Mouse (Mus musculus): Measurements from ENCODE around the gene Nr2f1. TPM values are rescaled to one million over a fixed set of nuclear protein-coding genes. Genes with fewer than 3 reads are reported as not detected.

Nr2f1 gene
- total RNA-seq, 4 experiments from 2014 or later, result 92.7 to 104 (median 96.8) TPM

DNA sequence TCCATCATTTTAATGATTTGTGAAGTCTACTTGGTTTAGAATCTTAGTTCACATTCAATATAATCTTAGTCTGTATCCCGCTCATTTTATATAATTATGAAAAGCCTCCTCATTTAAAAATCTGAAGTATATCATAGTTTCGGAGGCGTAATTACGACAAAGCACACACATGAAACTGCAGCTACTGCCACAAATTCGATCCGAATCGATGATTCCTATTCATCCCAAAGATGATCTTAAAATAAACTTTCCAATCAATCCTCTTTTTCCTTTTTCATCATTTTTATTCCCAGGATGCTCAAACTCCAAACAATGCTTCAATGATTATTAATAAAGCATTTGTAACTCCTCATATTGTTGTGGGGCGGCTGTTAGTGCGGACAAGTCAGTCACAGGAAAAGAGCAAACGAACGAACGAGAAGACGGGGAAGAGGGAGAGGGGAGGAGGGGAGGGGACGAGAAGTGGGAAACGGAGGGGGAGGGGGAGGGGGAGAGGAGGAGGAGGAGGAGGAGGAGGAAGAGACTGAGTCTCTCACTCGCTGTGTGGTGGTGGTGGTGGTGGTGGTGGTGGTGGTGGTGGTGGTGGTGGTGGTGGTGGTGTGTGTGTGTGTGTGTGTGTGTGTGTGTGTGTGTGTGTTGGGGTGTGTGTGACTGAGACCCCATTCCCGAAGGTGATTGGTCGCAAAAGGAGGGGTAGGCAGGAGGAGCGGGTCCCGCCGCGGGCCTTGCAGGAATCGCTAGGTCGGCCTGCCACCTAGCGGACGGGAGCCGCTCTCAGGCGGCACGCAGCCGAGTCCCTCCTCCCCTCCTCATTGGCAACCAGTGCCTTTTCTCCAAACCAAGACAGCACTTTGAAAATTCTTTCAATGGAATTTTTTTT, 1.7 kb upstream of the Nr2f1 start:
- peak in 1 of 2 experiments; percentile 94 for DNase-seq (ENCODE audit: low spot score in 2 of 2)

DNA sequence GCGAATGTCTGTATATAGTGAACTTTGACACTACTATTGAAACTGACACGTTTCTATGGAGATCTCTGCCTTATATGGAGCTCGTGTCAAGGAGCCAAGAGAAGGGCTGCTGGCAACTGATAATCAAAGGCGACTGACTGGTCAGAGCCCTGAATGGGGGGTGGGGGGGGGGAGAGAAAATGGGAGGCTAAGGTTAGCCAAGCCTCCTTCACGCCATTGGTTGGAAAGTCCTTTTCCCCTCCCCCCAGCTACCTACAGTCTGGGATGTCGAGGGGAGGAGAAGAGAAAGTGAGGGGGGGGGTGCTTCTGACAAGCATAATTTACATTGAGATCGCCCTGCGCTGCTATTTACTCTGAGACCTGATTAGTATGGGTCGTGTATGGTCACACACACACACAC, 850 bp upstream of the Nr2f1 start:
- DNase-seq (ENCODE audit: low spot score in 2 of 2), result peak in 1 of 2 experiments; percentile 72

DNA sequence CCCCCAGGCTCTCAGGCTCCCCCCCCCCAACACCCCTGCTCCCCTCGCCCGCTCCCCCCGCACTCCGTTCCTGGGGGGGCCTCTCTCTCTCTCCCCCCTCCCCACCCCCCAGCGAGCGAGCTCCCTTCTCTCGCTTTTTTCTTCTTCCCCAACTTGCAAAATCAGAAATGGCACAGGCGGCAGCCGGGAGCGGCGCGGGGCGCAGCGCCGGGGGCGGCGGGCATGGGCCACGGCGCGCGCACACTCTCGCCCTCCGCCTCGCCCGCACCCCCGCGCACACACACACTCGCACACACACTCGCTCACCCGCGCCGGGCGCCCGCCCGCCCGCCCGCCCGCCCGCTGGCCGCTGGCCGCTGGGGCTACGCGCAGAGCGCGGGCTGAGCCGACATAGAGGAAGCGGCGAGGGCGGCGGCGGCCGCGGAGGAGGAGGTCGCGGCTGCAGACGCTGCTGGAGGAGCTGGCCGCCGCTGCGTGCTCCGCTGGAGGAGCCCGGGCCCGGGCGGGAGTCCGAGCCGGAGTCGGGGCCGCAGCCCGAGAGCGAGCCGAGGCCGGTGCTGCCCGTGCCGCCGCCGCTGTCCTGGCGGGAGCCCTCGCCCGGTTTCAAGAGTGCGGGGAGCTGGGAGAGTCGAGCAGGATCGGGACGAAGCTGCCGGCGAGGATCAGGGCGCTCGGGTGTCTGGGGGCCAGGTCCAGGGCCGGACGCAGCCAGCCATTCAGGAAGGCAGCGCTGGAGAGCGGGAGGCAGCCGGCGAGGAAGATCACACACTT, 501 bp downstream of the Nr2f1 start:
- DNase-seq (ENCODE audit: low spot score in 2 of 2), result no peak

DNA sequence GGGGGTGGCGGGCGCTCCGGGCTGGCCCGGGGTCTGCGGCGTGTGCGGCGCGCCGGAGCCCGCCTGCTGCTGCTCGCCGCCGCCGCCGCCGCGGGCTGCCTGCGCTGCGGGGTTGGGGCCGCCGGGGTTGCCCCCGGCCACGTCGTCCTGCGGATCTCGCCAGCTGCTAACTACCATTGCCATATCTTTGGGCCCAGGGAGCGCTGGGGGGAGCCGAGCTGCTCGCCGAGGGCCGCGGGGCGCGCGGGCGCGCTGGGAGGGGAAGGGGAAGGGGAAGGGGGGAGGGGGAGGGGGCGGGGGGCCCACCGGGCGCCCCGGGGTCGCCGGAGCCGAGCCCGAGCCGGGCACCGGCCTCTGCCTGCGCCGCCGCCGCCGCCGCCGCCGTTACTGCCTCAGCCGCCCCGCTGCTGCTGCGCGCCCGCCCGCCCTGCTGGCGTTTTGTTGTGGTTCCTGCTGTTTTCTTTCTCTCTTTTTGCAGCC, 1.1 kb downstream of the Nr2f1 start:
- no peak for DNase-seq (ENCODE audit: low spot score in 2 of 2)

DNA sequence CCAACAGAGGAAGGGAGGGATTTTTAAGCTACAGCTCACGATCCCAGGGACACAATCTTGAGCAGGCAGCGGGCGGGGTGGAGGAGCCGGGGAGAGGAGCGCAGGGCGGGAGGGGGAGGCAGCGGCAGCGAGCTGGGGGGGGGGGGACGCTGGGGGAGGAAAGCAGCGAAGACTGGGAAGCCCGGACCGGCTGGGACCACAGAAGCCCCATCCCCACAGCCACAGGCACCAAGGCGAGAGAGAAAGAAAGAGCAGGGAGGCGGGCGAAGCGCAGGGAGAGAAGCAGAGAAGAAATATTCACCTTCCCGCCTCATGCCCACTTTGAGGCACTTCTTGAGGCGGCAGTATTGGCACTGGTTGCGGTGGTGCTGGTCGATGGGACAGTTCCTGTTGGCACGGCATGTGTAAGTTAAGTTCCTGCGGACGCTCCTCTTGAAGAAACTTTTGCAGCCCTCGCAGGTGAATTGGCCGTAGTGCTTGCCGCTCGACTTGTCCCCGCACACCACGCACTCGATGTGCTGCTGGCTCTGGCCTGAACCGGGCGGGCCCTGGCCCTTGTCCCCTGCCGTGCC, 1.7 kb downstream of the Nr2f1 start:
- DNase-seq (ENCODE audit: low spot score in 2 of 2), result no peak

DNA sequence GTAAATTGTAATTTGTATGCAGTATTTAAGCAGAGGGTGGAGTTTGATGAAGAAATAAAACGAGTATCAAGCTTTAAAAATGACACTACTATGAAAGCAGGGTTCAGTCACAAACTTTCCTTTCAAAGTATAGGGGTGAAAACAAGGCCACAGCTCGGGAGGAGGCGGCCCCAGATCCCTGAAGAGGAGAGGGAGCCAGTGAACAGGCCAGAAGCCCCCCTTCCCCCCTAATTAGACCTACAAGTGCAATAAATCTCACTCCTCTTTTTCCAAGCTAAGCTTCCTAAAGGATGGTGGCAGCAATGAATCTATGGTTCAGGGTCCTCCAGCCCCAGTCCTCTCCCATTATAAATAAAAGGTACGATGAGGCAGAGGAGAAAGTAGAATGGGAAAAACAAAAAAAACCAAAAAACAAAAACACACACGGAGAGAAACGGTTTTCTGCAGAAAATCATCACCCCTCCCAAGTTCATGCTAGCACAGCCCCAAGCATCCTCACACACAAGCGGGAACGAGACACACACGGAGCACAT, 2.2 kb downstream of the Nr2f1 start:
- DNase-seq (ENCODE audit: low spot score in 2 of 2), result no peak

DNA sequence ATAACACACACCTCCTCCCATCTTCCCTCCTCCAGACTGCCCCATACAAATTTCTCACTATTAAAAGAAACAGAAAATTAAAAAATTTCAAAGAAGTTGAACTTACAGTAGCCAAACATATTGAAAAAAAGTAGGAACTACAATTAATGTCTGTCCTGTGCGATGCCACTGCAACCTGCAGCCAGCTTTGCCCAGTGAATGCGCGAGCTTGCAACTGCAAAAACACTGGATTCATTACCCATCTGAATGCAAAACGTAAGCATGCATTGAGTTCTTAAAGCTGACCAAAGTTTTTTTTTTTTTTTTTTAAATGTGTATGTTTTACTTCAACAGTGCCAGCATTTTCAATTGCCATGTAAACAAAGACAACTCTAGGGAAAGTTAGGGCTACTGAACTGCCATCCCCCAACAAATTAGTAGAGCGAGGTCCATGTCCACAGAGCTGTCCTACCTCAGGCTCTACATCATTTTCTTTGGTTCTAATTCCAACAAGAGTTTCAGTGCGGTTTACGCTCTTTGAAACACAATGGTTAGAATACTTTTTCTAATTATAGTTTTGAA, 3.2 kb downstream of the Nr2f1 start:
- DNase-seq (ENCODE audit: low spot score in 2 of 2), result no peak

DNA sequence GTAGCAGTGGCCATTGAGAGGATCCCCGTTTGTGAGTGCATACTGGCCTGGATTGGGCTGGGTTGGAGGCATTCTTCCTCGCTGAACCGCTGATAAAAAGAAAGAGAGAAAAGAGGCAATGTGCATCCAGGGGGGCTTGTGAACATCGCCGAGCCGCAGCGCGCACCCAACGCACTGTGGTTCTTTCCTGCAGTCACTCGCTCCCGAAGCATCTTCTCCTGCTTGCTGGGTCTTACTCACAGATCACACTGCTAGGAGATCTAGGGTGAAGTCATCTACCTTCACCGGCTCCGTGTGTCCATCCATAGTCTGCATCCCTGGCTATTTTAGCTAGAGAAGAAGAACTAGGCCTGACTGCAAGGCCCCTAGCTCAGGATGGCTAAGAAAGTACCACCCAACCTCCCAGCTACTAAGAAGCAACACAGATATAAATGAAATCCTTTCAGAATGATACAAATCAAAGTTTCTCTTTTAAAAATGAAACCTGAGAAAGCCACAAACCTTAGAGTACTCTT, 3.9 kb downstream of the Nr2f1 start:
- DNase-seq (ENCODE audit: low spot score in 2 of 2), result no peak

DNA sequence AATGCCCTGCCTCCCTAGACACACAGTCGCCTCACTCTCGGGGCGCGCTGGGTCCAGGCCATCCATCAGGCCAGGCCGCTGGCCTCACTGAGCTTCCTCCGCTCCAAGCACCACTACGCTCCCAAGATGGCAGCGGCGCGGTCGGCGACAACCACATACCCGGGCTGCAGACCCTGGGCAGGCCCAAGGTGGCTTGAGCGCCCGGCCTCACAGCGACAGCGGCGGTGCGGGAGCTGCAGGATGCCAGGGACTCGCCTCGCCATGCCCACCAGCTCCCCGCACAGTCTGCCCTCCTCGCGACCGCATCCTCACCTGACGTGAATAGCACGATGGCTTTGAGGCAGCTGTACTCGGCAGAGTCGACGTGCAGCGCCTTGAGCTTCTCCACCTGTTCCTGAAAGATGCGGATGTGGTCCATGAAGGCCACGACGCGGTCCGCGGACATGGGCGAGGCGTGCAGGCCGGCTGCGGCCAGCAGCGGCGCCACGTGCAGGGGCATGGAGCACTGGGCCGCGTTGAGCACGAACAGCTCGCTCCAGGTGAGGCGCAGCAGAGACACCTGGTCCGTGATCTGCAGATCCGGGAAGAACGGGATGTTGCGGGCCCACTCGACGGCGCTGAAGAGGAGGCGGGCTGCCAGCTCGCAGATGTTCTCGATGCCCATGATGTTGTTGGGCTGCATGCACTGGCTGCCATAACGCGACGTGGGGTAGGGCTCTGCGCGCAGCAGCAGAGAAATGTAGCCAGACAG, 4.5 kb downstream of the Nr2f1 start:
- DNase-seq (ENCODE audit: low spot score in 2 of 2), result no peak

DNA sequence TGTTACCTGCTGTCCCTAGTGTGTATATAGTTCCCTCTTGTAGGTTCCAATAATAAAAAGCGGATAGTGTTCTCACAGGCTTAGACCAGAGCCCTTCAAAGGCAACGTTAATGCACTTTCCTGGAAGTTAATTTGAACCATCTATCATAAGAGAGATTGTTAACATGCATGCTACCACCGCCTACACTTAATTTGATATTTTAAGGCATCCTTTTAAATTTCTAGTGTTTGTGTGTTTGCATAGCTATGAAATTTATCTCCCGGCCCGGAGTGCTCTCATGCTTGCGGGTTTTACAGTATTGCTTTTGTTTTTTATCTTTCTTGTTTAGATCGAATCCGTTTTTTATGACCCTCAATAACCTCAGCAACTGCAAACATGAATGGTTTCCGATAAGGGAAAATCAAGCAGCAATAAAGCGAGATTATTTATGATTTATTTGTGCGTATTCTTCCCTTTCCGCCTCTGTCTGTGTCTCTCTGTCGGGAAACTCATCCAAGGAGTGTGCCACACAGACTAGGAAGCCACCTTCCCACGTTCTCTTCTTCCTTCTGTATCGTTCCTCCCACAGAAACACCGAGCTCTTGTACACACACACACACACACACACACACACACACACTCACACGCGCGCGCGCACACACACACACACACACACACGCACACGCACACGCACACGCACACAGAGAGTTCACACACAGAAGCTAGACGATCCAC, 5.3 kb downstream of the Nr2f1 start:
- peak in 1 of 2 experiments; percentile 43 for DNase-seq (ENCODE audit: low spot score in 2 of 2)

DNA sequence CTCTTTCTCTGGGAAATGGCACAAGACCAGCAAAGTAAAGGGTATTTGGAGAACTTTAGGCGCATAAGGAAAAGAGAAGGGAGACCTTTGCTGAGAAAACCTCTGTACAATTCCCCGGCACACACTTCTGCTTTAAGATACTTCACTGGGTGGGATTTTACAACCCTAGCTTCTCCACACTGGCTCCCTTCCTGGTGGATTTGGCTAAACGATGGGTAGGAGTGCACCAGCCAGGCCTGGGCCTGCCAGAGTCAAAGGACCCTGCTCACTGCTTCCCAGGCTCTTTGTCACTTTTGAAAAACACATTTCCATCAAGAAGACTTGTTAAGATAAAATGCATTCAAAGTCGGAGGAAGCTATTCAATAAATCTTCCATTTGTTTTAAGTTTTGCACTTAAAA, 6.3 kb downstream of the Nr2f1 start:
- no peak for DNase-seq (ENCODE audit: low spot score in 2 of 2)

DNA sequence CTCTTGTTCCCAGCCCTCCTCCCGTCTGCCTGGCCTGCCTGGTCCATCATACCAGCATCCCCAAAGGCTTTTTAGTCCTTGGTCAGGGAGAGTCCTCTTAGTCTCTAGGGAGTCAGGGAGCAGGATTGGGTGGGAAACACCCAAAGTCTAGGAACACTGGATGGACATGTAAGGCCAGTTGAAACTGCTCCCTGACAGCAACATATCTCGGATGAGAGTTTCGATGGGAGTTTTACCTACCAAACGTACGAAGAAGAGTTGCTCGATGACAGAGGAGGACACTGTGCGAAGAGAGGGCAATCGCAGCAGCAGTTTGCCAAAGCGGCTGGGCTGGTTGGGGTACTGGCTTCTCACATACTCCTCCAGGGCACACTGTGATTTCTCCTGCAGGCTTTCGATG, 10.0 kb downstream of the Nr2f1 start:
- DNase-seq (ENCODE audit: low spot score in 2 of 2), result no peak

DNA sequence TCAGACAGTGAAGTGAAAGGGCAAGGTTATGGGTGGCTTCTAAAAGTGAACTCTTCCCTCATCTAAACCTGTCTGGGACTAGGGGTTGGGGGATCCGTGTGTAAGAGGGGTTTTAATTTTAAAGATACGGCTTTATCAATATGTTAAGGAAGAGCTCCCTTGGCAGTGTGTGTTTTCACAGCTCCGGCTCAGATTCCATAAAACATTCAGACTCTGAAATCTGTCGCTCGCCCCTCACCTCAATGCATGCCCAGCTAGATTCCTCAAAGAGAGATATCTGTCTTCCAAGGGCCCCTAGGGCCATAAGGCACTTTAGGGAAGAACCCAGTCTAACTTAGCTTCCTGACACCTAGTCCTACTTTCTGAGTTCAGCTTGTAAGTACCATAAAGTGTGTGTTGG, 11.7 kb downstream of the Nr2f1 start:
- DNase-seq (ENCODE audit: low spot score in 2 of 2), result no peak

DNA sequence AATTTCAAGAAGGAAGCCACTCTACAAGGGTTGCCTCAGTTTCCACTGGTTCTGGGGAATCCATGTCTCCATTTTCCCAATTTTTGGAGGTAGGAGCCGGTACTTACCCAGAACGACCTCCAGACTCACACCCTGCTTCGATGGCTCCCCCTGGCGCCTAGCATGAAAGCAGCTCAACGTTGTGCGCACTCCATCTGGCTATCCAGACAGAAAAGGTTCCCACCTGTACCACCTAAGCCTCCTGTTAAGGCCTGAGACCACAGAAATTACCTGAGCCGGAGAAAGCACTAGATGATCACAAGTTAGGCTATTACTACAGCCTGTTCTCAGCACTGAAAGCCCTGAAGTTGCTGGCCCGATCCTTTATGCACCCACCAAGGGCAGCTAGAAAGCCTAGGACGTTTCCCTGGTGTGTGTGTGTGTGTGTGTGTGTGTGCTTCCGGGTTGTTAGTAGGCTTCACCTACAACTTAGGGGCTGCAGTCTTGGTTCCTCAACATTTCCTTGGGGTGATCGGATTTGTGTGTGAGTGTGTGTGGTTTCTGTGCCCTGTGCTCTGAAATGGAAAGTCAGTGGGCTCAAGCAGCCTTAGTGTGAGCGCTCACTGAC, 13.1 kb downstream of the Nr2f1 start:
- no peak for DNase-seq (ENCODE audit: low spot score in 2 of 2)

DNA sequence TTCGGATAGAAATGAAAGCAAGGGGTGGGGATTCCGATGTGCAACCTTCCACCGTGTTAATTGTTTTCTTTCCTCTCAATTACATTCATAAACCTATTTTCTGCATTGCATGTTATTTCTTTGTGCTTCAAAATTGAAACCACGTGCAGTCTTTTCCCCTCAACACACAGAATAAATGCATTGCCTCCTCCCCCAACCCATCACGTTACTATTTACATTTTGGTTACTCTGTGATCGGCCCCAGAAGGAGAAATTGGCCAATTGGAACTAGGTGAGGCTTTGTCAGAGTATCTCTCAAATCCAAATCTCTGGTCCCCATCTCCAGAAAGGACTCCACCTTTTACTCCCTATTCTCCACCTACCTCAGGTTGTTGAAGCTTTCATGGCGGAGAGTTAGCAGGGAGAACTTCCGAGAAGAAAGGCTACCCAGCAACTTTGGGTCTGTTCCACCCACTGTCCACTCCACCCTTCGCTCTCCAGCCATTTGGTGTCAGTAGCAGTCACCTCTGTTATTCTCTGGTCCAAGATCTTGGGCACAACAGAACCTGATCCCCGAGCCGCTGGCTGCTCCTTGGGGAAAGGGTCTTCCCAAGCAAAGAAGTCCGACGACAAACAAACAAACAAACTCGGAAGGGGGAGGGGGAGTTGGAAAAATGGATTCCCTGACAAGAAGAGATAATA, 14.6 kb downstream of the Nr2f1 start:
- DNase-seq (ENCODE audit: low spot score in 2 of 2), result no peak

DNA sequence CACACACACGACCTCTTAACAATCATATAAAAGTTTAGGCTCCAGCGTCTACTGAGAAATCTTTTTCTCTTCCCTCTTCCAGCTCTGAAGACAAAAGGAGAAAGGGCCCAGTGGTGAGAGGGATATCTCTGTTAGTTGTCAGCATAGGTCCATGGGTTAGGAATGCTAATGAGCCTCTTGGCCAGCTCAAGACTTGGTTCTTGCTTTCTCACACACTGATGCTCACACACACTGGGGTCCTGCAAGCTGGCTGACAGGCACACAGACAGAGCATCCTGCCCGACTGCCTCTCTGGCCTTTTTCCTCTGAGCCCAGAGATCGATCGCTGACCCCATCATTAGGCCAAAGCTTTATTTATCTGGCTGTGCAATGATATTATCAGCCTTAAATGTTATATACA, 15.6 kb downstream of the Nr2f1 start:
- no peak for DNase-seq (ENCODE audit: low spot score in 2 of 2)

DNA sequence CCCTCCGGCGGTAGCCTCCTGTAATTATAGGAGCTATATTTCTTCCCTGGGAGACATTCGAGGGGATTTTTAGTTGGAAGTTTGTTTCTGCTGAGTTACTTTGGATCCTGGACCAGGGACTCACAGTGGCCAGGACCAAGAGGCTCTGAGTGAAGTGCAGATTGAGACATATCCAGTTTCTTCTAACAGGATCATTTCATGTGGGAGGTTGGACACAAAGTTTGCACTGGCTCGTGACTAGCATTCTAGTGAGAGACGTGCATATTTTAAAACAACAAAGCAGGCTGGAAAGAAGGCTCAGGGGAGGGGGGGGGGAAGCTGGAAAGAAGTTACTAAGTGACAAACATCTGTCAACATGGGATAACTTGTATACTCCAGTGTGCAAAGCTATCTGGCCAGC, 16.6 kb downstream of the Nr2f1 start:
- no peak for DNase-seq (ENCODE audit: low spot score in 2 of 2)

DNA sequence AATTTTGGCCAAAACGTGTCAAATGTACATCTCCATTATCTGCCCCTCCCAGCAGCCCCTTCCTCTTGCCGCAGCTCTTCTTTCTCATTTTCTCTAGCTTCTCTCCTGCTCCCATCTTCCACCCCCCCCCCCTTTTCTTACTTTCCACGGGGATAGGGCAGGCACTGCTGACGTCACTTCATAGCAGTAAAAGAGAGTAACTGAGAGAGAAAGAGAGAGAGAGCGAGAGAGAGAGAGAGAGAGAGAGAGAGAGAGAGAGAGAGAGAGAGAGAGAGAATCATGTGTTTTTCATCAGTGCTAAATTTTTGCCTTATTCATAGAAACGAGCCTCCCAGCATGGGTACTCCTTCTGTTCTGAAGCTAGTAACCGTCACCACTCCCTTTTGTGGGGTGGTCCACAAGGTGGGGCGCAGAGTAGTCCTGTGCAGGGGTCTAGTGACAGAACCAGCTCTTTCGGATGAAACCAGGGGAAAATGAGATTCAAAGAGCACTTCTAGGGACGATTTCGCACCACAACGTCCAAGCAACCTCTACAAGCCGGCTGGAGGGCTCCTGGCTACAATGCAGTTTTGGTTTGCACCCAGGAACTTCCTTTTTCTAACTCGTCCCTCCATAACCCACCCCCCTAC, 17.5 kb downstream of the Nr2f1 start:
- DNase-seq (ENCODE audit: low spot score in 2 of 2), result no peak

Data from left cerebral cortex, adult 8-10 months (tissue).